Mouse (Mus musculus) intestine, embryonic 16.5 days (tissue): Measurements from ENCODE around the gene Vsig10. TPM values are rescaled to one million over a fixed set of nuclear protein-coding genes. Genes with fewer than 3 reads are reported as not detected.
"Not testable (repeated sequence)": the region's sequence is repeated elsewhere in the genome, so short reads cannot be mapped to it uniquely, and the experiment has no call there.

Source experiments
- ATAC-seq: fragments of 200-750 bp; cut with Nextera tagmentation; 2 replicates; pipeline ENCODE4 v1.8.0; 2017; ENCODE audit warnings: moderate TSS enrichment, moderate library complexity
- H3K27ac ChIP-seq: fragments of 300-500 bp; sonication (generic); 2 replicates; pipeline ENCODE4 v1.5.1; 2014; ENCODE audit warnings: mild to moderate bottlenecking, low read length
- H3K27me3 ChIP-seq: fragments of 300-500 bp; sonication (generic); replicated peaks from 2 replicates; pipeline ENCODE4 v1.6.1; 2014; ENCODE audit warnings: low read length, control low read depth, mixed read lengths; ENCODE audit not compliant: control insufficient read depth, insufficient read depth
- H3K36me3 ChIP-seq: fragments of 300-500 bp; sonication (generic); 2 replicates; pipeline ENCODE4 v1.6.1; 2014; ENCODE audit warnings: low read length, control low read depth; ENCODE audit not compliant: control insufficient read depth, insufficient read depth
- H3K4me1 ChIP-seq: fragments of 300-500 bp; sonication (generic); 2 replicates; pipeline ENCODE4 v1.6.1; 2014; ENCODE audit warnings: low read length, control low read depth, mixed read lengths; ENCODE audit not compliant: control insufficient read depth, insufficient read depth
- H3K4me2 ChIP-seq: fragments of 300-500 bp; sonication (generic); 2 replicates; pipeline ENCODE4 v1.6.1; 2014; ENCODE audit warnings: low read depth, low read length, control low read depth
- H3K4me3 ChIP-seq: fragments of 300-500 bp; sonication (generic); 2 replicates; pipeline ENCODE4 v1.5.1; 2014; ENCODE audit warnings: mild to moderate bottlenecking, low read length
- H3K9ac ChIP-seq: fragments of 300-500 bp; sonication (generic); 2 replicates; pipeline ENCODE4 v1.6.1; 2014; ENCODE audit warnings: low read depth, low read length
- H3K9me3 ChIP-seq: fragments of 300-500 bp; sonication (generic); 2 replicates; pipeline ENCODE4 v1.6.1; 2016; ENCODE audit warnings: low read length, control low read depth; ENCODE audit not compliant: control insufficient read depth
- WGBS: fragments of 180-500 bp; shearing (Covaris S2); extraction: QIAGEN DNeasy Blood & Tissue Kit; methylation state at CpG from one replicate; pipeline ENCODE4 v1.1.7; 2014; 5-methylcytosine and 5-hydroxymethylcytosine counted together
- polyA plus RNA-seq: library from polyadenylated mRNA; unstranded; fragments of >200 nt; fragmentation: Nextera tagmentation; extraction: Ambion mirVana; gene quantifications from 2 replicates; pipeline ENCODE4 v1.2.1, GENCODE M21; 2015

The Vsig10 gene
- polyA plus RNA-seq, 1 experiment from 2014 or later, result 18.6 TPM

GRCm38 (mm10) chr5:117293776-117294175, 25.1 kb upstream of the Vsig10 start:
- not testable (repeated sequence) for H3K4me3 ChIP-seq, ATAC-seq, H3K27me3 ChIP-seq, H3K9me3 ChIP-seq, H3K9ac ChIP-seq, H3K36me3 ChIP-seq, H3K27ac ChIP-seq, H3K4me2 ChIP-seq, H3K4me1 ChIP-seq
- 81% methylated on average over 3 of the region's 3 CpGs for WGBS

- no peak for ATAC-seq
These were observed 23.9 kb upstream of the Vsig10 start for GRCm38 (mm10) chr5:117295011-117295410.

GRCm38 (mm10) chr5:117302899-117303298, 16.0 kb upstream of the Vsig10 start:
- WGBS, result 48% methylated on average over 3 of the region's 3 CpGs
- Histone ChIP-seq H3K36me3 (no peaks in the 10 kb centered on the region), H3K9me3 (no peaks in the 10 kb centered on the region; the same call in 1 of the 2 replicates), H3K4me1 (no peaks in the 10 kb centered on the region), H3K4me2 (no peak overlapping the region), H3K9ac (0 out of 2 replicates have a peak overlapping the region, but pooled peaks have one; percentile 16), H3K27me3 (no peaks in the 10 kb centered on the region), H3K27ac (no peak overlapping the region), H3K4me3 (no peak overlapping the region)
- peak; percentile 58 for ATAC-seq

More at GRCm38 (mm10) chr5:117295011-117295410, 23.9 kb upstream of the Vsig10 start:
- Histone ChIP-seq H3K4me3 (no peak overlapping the region), H3K9me3 (no peaks in the 10 kb centered on the region), H3K36me3 (no peaks in the 10 kb centered on the region), H3K9ac (no peak overlapping the region), H3K4me2 (no peak overlapping the region), H3K27ac (no peak overlapping the region), H3K4me1 (no peaks in the 10 kb centered on the region), H3K27me3 (no peaks in the 10 kb centered on the region)
- 87% methylated on average over 8 of the region's 8 CpGs for WGBS

GRCm38 (mm10) chr5:117303691-117304579, 14.9 kb upstream of the Vsig10 start:
- ATAC-seq, result peak; percentile 26; the same call in 1 of the 2 replicates
- Histone ChIP-seq H3K27me3 (no peaks in the 10 kb centered on the region), H3K27ac (no peak overlapping the region), H3K4me2 (no peak overlapping the region), H3K9ac (no peak overlapping the region), H3K9me3 (no peaks in the 10 kb centered on the region; the same call in 1 of the 2 replicates), H3K4me3 (no peak overlapping the region), H3K36me3 (no peaks in the 10 kb centered on the region), H3K4me1 (no peaks in the 10 kb centered on the region)
- WGBS, result 50% methylated on average over 18 of the region's 18 CpGs

- H3K27ac ChIP-seq, result no peak overlapping the region
- no peak for ATAC-seq
- WGBS, result 67% methylated on average over 7 of the region's 7 CpGs
These were observed 13.9 kb upstream of the Vsig10 start for GRCm38 (mm10) chr5:117304947-117305346.

GRCm38 (mm10) chr5:117305754-117306153, 13.1 kb upstream of the Vsig10 start:
- Histone ChIP-seq H3K9ac (no peak overlapping the region), H3K4me3 (no peak overlapping the region), H3K4me1 (no peaks in the 10 kb centered on the region), H3K4me2 (no peak overlapping the region), H3K36me3 (no peaks in the 10 kb centered on the region), H3K9me3 (no peaks in the 10 kb centered on the region; the same call in 1 of the 2 replicates), H3K27ac (no peak overlapping the region), H3K27me3 (no peaks in the 10 kb centered on the region)
- no peak for ATAC-seq
- WGBS, result 86% methylated on average over 5 of the region's 5 CpGs

More at GRCm38 (mm10) chr5:117304947-117305346, 13.9 kb upstream of the Vsig10 start:
- Histone ChIP-seq H3K27me3 (no peaks in the 10 kb centered on the region), H3K4me3 (no peak overlapping the region), H3K36me3 (no peaks in the 10 kb centered on the region), H3K9ac (no peak overlapping the region), H3K9me3 (no peaks in the 10 kb centered on the region; the same call in 1 of the 2 replicates), H3K4me1 (no peaks in the 10 kb centered on the region), H3K4me2 (no peak overlapping the region)

GRCm38 (mm10) chr5:117306826-117307225, 12.1 kb upstream of the Vsig10 start:
- H3K9ac ChIP-seq, result no peak overlapping the region
- H3K4me3 ChIP-seq, result no peak overlapping the region
- H3K4me1 ChIP-seq, result no peaks in the 10 kb centered on the region
- H3K36me3 ChIP-seq, result no peaks in the 10 kb centered on the region
- H3K4me2 ChIP-seq, result no peak overlapping the region
- WGBS, result 92% methylated on average over 2 of the region's 2 CpGs
- H3K9me3 ChIP-seq, result no peaks in the 10 kb centered on the region; the same call in 1 of the 2 replicates
- H3K27ac ChIP-seq, result no peak overlapping the region
- no peaks in the 10 kb centered on the region for H3K27me3 ChIP-seq
- ATAC-seq, result no peak

GRCm38 (mm10) chr5:117307699-117308098, 11.2 kb upstream of the Vsig10 start:
- Histone ChIP-seq H3K9me3 (no peaks in the 10 kb centered on the region; the same call in 1 of the 2 replicates), H3K4me3 (no peak overlapping the region), H3K9ac (no peak overlapping the region), H3K27me3 (no peaks in the 10 kb centered on the region), H3K4me2 (no peak overlapping the region), H3K27ac (no peak overlapping the region), H3K36me3 (no peaks in the 10 kb centered on the region), H3K4me1 (no peaks in the 10 kb centered on the region)
- WGBS, result 34% methylated on average over 11 of the region's 11 CpGs
- peak; percentile 57 for ATAC-seq

GRCm38 (mm10) chr5:117313420-117313819, 5.5 kb upstream of the Vsig10 start:
- H3K9me3 ChIP-seq, result no peaks in the 10 kb centered on the region
- 16% methylated on average over 14 of the region's 14 CpGs for WGBS
- peak overlapping the region; percentile 76 for H3K27ac ChIP-seq
- no peaks in the 10 kb centered on the region for H3K36me3 ChIP-seq
- peak overlapping the region; percentile 51 for H3K4me2 ChIP-seq
- no peaks in the 10 kb centered on the region for H3K27me3 ChIP-seq
- peak; percentile 58 for ATAC-seq
- peak overlapping the region; percentile 17 for H3K9ac ChIP-seq
- peaks cover 22% of the 10 kb centered on the region for H3K4me1 ChIP-seq
- H3K4me3 ChIP-seq, result peak overlapping the region; percentile 39
